Mouse (Mus musculus) kidney, postnatal 14 days (tissue): ENCODE measurements around the gene Trpc1.

ENCODE experiments used
- DNase-seq: peaks from one replicate; pipeline ENCODE4 v3.0.0; 2022; ENCODE audit warnings: mixed read lengths

Gene Trpc1

DNA sequence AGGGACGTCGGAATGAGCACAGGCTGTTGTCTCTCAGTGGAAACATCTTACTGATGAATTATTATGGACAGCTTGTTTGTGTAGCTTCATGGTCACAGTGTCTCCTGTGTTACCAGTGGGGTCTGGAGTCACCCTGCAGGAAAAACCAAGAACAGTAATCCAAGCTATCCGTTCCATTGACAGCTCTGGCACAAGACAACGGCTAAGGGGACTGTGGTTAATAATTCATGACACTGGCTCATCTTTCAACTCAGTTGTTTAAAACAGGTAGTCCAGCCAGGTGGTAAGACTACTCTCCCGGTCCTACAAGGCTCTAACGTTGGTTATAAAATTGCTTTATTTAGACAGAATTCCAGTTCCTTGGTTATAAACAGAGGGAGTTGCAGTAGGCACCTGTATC lies 53.6 kb downstream of the Trpc1 start:
- peak; percentile 46 for DNase-seq

DNA sequence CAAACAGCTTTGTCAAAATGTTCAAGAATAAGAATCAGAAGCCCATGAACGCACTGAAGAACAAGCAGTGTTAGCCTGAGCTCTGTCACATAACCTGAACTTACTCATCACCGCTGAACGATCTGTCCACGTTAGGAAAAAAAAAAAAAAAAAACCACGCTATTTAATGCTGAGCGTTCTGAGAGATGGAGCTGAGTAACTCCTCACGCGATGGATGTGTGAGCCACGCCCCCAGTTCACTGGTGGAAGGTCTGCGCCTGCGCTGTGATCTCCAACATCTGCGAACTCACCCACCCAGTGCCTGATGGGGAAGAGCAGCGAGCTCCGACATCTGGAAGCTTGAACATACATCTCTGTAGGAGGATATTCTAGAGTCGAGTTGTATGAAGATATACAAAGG lies 55.2 kb downstream of the Trpc1 start:
- no peak for DNase-seq

DNA sequence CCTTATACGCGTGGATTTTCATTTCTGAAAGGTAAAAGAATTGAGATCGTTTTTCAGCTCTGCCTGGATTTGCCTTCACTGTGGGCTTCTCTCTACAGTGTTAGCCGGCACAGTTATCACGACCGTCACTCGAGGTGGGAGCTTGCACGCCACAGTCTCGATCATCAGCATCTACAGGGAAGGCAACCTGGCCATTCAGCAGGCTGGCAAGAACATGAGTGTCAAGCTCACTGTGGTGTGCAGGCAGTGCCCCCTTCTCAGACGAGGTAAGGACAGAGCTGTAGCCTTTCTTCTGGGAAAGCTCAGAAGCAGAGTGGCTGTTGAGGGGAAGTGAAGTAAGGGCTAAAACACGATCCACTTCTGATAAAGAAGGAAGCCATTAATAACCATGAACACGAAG lies 55.6 kb downstream of the Trpc1 start:
- DNase-seq, result no peak

DNA sequence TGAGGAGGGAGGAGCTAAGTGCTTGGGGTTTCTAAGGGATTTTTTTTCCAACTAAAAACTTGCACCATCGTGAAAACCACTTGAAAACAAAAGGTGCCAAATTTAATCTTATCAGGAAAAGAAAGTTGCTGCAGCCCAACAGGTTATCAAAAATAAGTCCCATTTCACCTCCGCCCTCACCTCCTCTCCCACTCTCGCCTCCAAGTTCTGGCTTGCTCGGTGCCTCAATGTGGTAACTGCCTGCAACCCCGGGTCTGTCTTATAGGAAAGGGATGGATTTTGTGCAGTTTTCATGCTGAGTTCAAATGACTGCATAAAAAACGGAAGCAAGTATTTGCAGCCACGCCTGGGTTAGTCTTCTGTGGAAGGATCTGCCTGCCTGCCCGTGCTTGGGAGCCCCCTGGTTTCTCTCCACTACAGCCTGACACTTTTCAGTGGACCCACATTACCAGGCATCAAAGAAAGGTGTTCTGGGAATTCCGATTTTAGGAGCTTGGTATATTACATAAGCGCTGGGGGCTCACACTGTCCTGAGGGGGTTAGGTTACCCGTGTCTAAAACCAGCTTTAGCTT lies 56.6 kb downstream of the Trpc1 start:
- no peak for DNase-seq

DNA sequence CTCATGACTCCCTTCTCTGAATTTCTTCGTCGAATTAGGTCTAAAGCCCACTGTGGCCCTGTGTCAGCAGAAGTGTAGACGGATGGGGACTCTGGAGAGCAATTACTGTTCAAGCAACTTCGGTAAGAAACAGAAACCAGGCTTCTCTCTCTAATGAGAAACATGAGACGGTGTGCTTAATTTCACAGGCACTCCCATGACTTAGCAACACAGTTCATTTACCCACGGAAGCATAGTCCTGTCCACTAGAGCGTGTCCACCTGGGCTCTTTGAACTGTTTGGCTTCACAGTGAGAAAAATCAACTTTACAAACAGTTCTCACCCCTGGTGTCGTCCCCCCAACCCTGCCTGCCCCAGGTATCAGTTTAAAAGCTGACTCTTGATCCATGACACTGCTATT lies 57.4 kb downstream of the Trpc1 start:
- peak; percentile 61 for DNase-seq

DNA sequence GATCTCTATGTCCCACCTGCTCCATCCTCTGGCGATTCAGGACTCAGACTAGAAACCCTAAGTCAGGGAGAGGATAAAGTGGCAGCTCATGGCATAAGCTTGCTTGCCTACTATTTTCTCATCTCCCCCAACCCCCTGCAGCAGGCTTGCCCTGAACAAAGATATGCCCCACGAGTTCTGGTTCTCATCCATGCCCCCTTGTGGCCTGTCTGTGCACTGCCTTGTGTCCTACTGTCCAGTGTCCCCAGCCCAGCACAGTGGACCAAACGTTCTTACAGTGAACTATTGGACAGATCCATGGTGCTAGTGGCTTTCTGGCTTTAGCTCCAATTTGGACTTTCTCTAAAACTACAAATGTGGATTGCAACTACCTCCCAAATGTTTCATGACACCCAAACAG lies 62.1 kb downstream of the Trpc1 start:
- peak; percentile 34 for DNase-seq

DNA sequence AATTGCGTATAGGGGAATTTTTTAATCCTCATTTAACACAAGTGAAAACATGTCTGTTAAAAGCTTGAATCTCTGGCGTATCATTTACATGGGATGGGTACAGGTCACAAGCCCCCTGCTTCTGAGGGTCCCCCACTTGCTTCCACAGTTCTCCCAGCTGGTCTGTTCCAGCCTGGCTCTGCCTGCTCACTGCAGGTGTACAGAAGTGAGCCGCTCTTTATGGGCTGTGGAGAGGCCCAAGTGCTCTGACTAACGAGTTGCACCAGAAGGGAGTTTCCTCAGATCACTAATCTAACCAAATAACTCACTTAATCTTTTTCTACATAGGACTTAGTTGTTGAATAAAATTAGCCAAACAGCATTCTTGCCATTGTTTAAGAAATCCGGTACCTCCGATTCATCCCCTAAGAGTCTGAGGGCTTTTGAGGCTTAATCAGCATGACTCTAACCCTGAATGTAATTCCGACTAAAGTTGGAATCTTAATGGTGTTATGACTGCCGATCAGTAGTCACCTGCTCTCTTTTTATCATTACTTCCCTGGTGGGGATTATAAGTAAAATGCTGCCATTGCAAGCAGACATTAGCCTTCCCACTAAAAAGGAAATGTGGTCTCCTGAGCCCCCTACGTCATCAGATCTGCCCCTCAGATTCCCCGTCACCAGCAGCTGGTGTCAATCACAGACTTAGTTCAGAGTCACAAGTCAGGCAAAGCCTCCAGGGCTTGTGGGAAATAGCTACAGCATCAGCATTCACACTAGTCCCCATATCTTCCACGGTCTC lies 64.3 kb downstream of the Trpc1 start:
- no peak for DNase-seq

DNA sequence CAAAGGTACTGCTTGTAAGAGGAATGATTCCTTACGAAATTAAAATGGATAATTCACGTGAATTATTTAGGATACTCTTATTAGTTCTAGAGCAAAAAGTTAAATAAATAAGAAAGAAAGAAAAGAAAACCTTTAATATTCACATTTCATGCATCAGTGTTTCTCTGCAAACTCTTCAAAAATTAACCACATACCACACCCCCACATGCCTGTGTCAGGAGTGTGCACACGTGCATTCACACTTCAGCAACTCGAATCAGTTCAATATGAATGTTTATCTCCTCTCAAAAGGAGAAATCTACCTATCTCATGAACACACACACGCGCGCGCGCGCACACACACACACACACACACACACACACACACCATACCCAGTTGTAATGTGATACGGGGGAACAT lies 69.5 kb downstream of the Trpc1 start:
- DNase-seq, result no peak

DNA sequence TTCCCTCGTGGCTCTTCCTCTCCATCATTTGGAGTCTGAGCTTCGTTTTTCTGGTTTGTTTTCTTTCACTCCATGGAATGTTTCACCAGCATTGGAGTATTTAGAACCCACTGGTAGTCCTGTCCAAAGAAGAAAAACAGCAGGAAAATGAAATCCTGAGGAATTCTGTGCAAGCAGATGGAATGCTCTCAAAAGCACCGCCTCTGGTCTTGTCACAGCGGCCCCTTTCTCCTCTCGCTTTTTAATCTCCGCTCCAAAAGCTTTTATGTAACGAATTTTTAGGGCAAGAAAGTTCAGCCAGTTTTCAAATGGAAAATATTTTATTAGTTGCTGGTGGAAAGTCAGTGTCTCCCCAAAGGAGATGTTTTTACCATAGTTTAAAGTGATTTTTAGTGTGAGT lies 70.2 kb downstream of the Trpc1 start:
- no peak for DNase-seq

DNA sequence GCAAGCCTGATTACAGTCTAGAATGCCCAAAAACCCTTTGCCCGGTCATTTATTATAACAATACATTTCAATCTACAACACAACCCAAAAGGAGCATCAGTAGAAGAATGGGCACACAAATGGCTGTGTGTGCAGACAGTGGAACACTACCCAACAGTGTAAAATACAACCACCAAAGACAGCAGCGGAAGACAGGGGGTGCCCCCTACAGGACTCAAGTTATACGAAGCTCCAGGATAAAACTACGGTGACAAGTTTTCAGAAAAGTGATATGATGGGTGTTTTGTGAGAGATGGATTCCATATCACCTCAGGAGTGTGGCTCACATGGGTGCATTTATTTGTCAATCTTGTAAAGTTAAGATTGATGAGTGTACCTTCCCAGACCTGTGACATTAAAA lies 74.2 kb downstream of the Trpc1 start:
- no peak for DNase-seq

DNA sequence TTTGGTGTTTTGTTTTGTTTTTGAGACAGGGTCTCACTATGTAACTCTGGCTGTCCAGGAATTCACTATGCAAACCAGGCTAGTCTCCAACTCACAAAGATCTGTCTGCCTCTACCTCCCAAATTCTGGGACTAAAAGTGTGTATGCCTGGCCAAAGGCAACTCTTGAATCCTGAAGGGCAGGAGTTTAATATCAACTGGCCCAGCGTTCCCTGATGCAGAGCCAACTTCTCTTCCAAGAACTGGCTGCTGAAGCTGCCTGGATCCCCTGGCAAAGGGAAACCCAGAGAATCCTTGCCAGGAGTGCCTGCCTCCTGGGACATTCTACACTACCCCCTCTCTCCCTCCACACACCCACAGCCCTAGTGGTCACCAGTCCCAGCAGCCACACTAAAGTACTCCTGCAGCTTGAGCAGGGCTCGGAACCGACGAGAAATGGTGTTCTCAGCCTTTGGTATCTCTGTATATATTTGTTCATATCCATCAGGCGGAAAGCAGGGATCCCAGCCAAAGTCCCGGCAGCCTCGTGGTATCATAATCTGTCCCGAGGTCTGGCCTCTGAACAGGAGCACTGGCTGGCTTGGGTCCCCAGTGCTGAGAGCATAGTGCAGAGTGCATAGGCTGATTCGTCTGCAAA lies 75.0 kb downstream of the Trpc1 start:
- peak; percentile 73 for DNase-seq

DNA sequence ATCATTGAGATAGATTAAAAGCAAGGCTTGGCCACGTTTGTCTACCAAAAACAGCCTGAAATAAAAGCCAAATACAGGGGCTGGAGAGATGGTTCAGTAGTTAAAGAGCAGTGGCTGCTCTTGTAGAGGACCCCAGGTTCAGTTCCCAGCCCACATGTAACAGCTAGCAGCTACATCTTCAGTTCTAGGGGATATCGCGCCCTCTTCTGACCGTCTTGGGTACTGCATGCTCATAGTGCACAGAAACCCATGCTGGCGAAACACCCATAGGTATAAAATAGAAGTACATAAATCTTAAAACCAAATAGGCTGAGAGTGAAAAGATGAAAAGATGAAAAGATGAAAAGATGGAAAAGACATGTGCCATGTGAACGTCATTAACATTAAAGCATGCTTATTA lies 77.4 kb downstream of the Trpc1 start:
- DNase-seq, result no peak

DNA sequence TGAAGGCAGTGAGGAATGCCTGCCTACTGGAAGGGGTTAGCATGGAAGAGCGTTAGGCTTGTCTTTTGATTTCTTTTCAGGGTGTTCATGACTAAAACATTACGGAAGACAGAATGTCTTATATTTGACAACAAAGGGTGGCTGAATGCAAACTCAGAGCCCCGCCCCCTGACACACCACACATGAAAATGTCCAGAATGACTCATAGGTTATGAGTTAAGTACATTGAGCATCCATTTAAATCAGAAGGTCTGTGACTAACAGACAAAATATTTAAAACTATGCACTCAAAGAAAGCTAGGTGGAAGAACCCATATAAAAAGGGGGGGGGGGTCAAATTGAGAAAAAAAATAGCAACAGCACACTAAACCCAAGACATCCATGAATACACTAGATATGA lies 77.8 kb downstream of the Trpc1 start:
- no peak for DNase-seq

DNA sequence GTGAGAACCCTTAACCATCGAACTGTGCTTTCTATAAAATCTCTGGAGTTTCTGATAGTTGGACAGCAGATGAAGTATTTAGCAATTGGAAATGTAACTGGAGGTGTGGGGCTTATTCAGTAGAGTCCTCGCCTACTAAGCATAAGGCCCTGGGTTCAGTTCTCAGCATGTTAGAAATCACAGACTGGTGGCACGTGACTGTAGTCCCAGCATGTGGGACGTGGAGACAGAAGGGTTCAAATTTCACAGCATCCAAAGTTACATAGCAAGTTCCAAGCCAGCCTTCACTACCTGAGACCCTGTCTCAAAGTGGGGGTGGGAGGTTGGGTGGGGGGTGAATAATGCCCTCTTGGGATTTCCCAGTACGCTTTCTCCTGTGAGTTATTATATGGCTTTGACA lies 81.9 kb downstream of the Trpc1 start:
- DNase-seq, result no peak

DNA sequence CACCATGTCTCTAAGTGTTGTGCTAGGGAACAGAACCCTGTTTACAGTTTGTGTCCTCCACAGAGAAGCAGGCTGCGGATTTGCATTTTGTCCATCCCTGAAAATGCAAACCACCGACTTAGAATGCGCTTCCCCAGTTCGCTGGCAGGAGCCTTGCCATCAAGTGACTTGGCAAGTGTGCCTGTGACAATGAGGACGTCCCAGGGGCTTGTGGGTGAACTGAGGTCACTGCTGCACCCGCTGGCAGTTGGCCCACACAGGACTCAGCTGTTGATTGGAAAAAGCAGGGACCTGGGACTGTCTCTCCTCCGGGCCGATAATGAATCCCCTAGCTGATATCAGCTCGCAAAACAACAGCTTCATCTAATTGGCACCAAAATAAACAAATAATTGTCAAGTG lies 82.3 kb downstream of the Trpc1 start:
- DNase-seq, result peak; percentile 17

DNA sequence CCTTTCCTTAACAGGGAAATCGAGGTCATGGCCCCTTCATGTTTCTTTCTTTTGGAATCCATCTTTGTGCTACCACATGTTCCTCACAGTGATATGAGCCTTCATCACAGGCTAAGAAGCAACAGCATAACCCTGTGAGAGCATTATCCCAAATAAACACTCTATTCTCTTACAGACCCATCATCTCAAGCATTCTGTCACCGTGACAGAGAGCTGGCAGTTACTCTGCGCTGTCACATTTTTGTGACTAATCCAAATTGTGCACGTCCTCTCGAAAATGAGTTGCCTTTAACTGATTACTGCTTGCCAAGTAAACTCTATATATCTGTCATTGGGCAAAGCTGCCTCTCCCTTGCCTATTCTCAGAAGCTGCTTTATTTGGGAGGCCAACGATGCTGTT lies 84.3 kb downstream of the Trpc1 start:
- no peak for DNase-seq

DNA sequence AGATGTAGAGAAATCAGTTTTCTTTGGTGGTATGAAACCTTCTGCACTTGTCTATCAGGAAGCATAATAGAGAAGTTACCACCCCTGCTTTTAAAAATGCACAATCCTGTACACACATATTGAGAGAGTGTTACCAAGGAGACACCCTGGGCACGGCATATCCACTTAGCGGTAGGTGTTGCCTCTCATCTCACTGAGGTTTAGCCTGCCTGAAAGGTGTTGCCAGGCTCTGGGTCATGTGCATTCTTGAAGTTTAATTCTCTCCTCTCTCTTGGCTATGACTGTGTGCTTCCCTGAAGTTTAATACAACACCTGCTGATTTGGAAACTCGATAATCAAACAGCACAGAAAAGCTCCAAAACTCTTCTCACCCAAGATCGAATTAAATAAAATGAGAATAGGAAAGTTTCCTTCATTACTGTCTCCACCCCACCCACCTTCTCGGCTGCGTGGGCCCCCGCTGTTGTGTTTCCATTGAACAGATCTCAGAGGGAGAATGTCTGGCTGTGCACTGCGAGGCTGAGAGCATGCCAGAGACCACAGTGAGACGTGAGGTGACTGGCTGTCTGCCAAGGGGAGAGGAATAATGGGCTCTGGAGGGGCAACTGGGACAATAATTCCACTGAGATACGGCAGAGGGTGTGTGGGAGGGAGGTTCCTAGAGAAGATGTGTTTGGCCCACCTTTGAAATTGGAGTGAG lies 85.7 kb downstream of the Trpc1 start:
- no peak for DNase-seq

DNA sequence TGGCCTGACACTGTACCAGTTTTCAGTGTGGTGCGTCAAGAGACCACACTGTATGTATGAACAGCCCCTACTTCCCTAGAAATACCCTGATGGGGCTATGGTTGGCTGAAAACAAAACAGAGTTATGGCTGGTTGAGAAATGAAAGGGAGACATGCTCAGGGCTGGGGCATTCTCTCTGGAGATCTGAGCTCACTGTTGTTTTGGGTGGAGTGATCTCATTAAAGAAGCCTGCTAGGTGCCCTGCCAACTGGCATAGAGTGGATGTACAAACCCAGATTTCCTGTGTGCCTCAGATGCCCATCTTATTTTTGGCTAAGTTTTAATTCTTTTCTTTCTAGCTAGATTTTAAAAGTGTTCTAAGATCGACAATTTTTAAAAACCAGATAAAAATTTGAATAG lies 92.2 kb downstream of the Trpc1 start:
- no peak for DNase-seq
